9 mouse cellular contexts compared by ENCODE assay signal in the genomic region with DNA sequence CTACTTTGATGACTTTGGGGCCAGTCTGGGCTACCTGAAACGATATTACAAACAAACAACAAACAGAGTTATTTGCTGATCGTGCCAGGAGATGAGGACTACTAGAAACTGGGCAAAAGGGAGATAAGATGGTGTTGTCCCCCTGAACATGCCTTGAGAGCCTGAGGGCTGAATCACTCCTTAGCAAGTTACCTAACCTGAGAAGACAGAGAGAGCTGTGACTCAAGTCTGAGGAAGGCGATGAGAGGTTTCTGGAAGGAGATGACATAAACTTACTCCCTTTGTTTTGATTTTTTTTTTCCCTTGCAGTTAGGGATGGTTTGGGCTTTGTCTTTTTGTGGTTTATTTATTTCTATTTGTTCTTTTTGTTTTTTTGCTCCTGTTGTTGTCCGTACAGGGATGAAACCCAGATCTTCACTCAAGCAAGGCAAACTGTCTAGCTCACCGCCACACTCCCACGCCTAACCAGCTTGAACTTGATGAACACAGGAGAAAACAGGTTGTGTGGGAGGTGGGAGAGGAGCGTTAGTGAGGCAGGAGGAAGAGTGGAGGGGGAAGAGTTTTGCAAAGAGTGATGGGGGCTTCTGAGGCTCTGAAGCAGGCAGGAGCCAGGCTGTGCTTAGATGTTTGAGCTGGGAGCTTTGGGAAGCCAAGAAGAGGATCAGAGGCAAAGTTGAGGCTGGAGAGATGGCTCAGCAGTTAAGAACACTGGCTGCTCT. TPM values are rescaled to one million over a fixed set of nuclear protein-coding genes. Genes with fewer than 3 reads are reported as not detected.
DNase-seq lines count a peak whose midpoint lies in the region; ATAC-seq and TF ChIP-seq lines count a peak whose summit lies in the region.
"Had no signal": no experiment of that assay in that cellular context is flagged by ENCODE, and none has a peak within 500 bp of the region (broad histone marks: within the 10 kb centered on the region; RNA-seq: fewer than 3 reads in every experiment).

No protein-coding gene starts in this region.

- no peak for TF ChIP-seq RAD21 in CH12.LX (IDR thresholded peaks at IDR 0.05; ENCODE audit: low read depth, low read length)

- no peaks in the 10 kb centered on the region for H3K36me3 ChIP-seq in heart, embryonic 13.5 days
- no peaks in the 10 kb centered on the region for H3K36me3 ChIP-seq in liver, embryonic 13.5 days
- H3K36me3 ChIP-seq in liver, embryonic 11.5 days (ENCODE audit: control insufficient read depth, insufficient read depth, low read length): no peaks in the 10 kb centered on the region
- H3K36me3 ChIP-seq in CH12.LX (replicated peaks in 1 of 2; ENCODE audit: control insufficient read depth in 1 of 2, insufficient read depth in 1 of 2, low read length in 1 of 2): peaks cover 0 to 2% of the 10 kb centered on the region in 2 experiments
- no peaks in the 10 kb centered on the region for H3K36me3 ChIP-seq in midbrain, embryonic 15.5 days (replicated peaks)

- H3K27me3 ChIP-seq in heart, embryonic 13.5 days (replicated peaks): peaks cover 25% of the 10 kb centered on the region
- H3K27me3 ChIP-seq in liver, embryonic 13.5 days: peaks cover 40% of the 10 kb centered on the region
- H3K27me3 ChIP-seq in liver, embryonic 11.5 days (replicated peaks; ENCODE audit: control insufficient read depth, insufficient read depth, low read length): peaks cover 20% of the 10 kb centered on the region; the same call in 1 of the 2 replicates
- peaks cover 17% of the 10 kb centered on the region for H3K27me3 ChIP-seq in CH12.LX (replicated peaks)
- peaks cover 15% of the 10 kb centered on the region for H3K27me3 ChIP-seq in midbrain, embryonic 15.5 days (replicated peaks)
- no peaks in the 10 kb centered on the region for H3K27me3 ChIP-seq in cerebellum, adult 2 months (ENCODE audit: control insufficient read depth, insufficient read depth, low read length)

- no peak for TF ChIP-seq EP300 in CH12.LX (IDR thresholded peaks at IDR 0.05; ENCODE audit: low read length)

- peak overlapping the region; percentile 79 for H3K4me2 ChIP-seq in heart, embryonic 13.5 days
- 0 out of 2 replicates have a peak overlapping the region, but pooled peaks have one; percentile 71 for H3K4me2 ChIP-seq in liver, embryonic 13.5 days
- H3K4me2 ChIP-seq in liver, embryonic 11.5 days: no peak overlapping the region
- H3K4me2 ChIP-seq in CH12.LX (ENCODE audit: insufficient read depth, low read depth, poor library complexity, severe bottlenecking): peak overlapping the region; percentile 48; the same call in 1 of the 2 replicates
- H3K4me2 ChIP-seq in midbrain, embryonic 15.5 days: 0 out of 2 replicates have a peak overlapping the region, but pooled peaks have one; percentile 71

- ATAC-seq in heart, embryonic 13.5 days (ENCODE audit: extremely low read depth, insufficient number of reproducible peaks, low FRiP score, low TSS enrichment): no peak
- ATAC-seq in liver, embryonic 13.5 days (ENCODE audit: low read depth): no peak
- ATAC-seq in liver, embryonic 11.5 days (replicated peaks; ENCODE audit: low FRiP score): no peak
- no peak for ATAC-seq in midbrain, embryonic 15.5 days (replicated peaks)

- H3K27ac ChIP-seq in heart, embryonic 13.5 days (replicated peaks): no peak overlapping the region
- no peak overlapping the region for H3K27ac ChIP-seq in liver, embryonic 13.5 days
- no peak overlapping the region for H3K27ac ChIP-seq in liver, embryonic 11.5 days (ENCODE audit: low read depth, low read length)
- no peak overlapping the region for H3K27ac ChIP-seq in CH12.LX (ENCODE audit: insufficient read depth, low read depth)
- no peak overlapping the region for H3K27ac ChIP-seq in midbrain, embryonic 15.5 days
- no peak overlapping the region for H3K27ac ChIP-seq in cerebellum, adult 2 months (ENCODE audit: insufficient read depth, low read length)

- intact Hi-C loops in heart, postnatal 14 days (cut with DNase I): no loop called here

- dilution Hi-C loops in CH12.LX (cut with MboI; ENCODE audit: extremely low pct_ligation_motif_present, extremely low pct_unique_long_range_greater_than_20kb, low sequenced_read_pairs): no loop called here

- WGBS in heart, embryonic 13.5 days: 62% methylated on average over 7 of the region's 7 CpGs
- WGBS in liver, embryonic 13.5 days (ENCODE audit: insufficient replicate concordance): 58% methylated on average over 7 of the region's 7 CpGs
- WGBS in liver, embryonic 11.5 days: 72% methylated on average over 7 of the region's 7 CpGs
- 82% methylated on average over 7 of the region's 7 CpGs for WGBS in midbrain, embryonic 15.5 days
- 89% methylated on average over 7 of the region's 7 CpGs for WGBS in cerebellum, adult 2 months

- TF ChIP-seq CTCF in CH12.LX (conservative IDR thresholded peaks at IDR 0.05 in 1 of 2, IDR thresholded peaks at IDR 0.05 in 1 of 2; ENCODE audit: low read depth in 2 of 2, low read length in 2 of 2): no peak
- TF ChIP-seq CTCF in cerebellum, adult 2 months (IDR thresholded peaks at IDR 0.05; ENCODE audit: borderline replicate concordance, insufficient read depth, low read depth, low read length): no peak

- H3K79me2 ChIP-seq in CH12.LX (replicated peaks; ENCODE audit: control insufficient read depth, extremely low read depth, insufficient read depth, poor library complexity, severe bottlenecking): no peaks in the 10 kb centered on the region

- no peak for TF ChIP-seq POLR2A in CH12.LX (IDR thresholded peaks at IDR 0.05; ENCODE audit: low read depth, low read length)
- no peak for TF ChIP-seq POLR2A in cerebellum, adult 2 months (IDR thresholded peaks at IDR 0.05; ENCODE audit: borderline replicate concordance, insufficient read depth, low read length)

- H3K4me1 ChIP-seq in heart, embryonic 13.5 days: peaks cover 14% of the 10 kb centered on the region
- peaks cover 15% of the 10 kb centered on the region; the same call in 1 of the 2 replicates for H3K4me1 ChIP-seq in liver, embryonic 13.5 days (replicated peaks)
- 0 out of 2 replicates have a peak, but pooled peaks cover 5% of the 10 kb centered on the region for H3K4me1 ChIP-seq in liver, embryonic 11.5 days (replicated peaks; ENCODE audit: control insufficient read depth, insufficient read depth, low read length)
- H3K4me1 ChIP-seq in CH12.LX (ENCODE audit: control insufficient read depth in 1 of 2, insufficient read depth in 2 of 2): peaks cover 7 to 36% of the 10 kb centered on the region in 2 experiments
- peaks cover 9% of the 10 kb centered on the region for H3K4me1 ChIP-seq in midbrain, embryonic 15.5 days
- H3K4me1 ChIP-seq in cerebellum, adult 2 months (ENCODE audit: control insufficient read depth, insufficient read depth, low read length): no peaks in the 10 kb centered on the region

- H3K4me3 ChIP-seq in heart, embryonic 13.5 days: peak overlapping the region; percentile 52; the same call in 1 of the 2 replicates
- H3K4me3 ChIP-seq in liver, embryonic 13.5 days (replicated peaks): no peak overlapping the region
- H3K4me3 ChIP-seq in liver, embryonic 11.5 days (ENCODE audit: low read depth, low read length): no peak overlapping the region; the same call in 1 of the 2 replicates
- H3K4me3 ChIP-seq in CH12.LX (replicated peaks in 1 of 3; ENCODE audit: low read depth in 2 of 3, low read length in 2 of 3, poor library complexity in 1 of 3): peak overlapping the region in 2 of 3 experiments; percentile 66 to 77
- no peak overlapping the region for H3K4me3 ChIP-seq in midbrain, embryonic 15.5 days
- H3K4me3 ChIP-seq in cerebellum, adult 2 months (replicated peaks; ENCODE audit: insufficient read depth, low read depth, low read length): no peak overlapping the region

- in situ Hi-C loops in CH12.LX (cut with MboI; ENCODE audit: low pct_ligation_motif_present, low pct_unique_long_range_greater_than_20kb, low sequenced_read_pairs): no loop called here

- no peaks in the 10 kb centered on the region for H3K9me3 ChIP-seq in heart, embryonic 13.5 days
- no peaks in the 10 kb centered on the region for H3K9me3 ChIP-seq in liver, embryonic 13.5 days (replicated peaks)
- no peaks in the 10 kb centered on the region for H3K9me3 ChIP-seq in liver, embryonic 11.5 days (ENCODE audit: control insufficient read depth, low read length)
- H3K9me3 ChIP-seq in CH12.LX (replicated peaks; ENCODE audit: low read length): no peaks in the 10 kb centered on the region
- no peaks in the 10 kb centered on the region for H3K9me3 ChIP-seq in midbrain, embryonic 15.5 days

- no peak for DNase-seq in heart, postnatal 14 days
- no peak for DNase-seq in liver, embryonic 13.5 days
- DNase-seq in liver, embryonic 11.5 days (ENCODE audit: low spot score): no peak
- no peak for DNase-seq in CH12.LX (ENCODE audit: extremely low read depth)
- no peak for DNase-seq in urinary bladder, postnatal 4 days (ENCODE audit: low spot score in 2 of 2)
- no peak for DNase-seq in cerebellum, adult 2 months

- no peak overlapping the region; the same call in 1 of the 2 replicates for H3K9ac ChIP-seq in heart, embryonic 13.5 days
- H3K9ac ChIP-seq in liver, embryonic 13.5 days: no peak overlapping the region
- H3K9ac ChIP-seq in liver, embryonic 11.5 days (ENCODE audit: low read depth, low read length): no peak overlapping the region
- H3K9ac ChIP-seq in CH12.LX (ENCODE audit: insufficient read depth, low read depth): 0 out of 2 replicates have a peak overlapping the region, but pooled peaks have one; percentile 67
- no peak overlapping the region for H3K9ac ChIP-seq in midbrain, embryonic 15.5 days

RNA-seq across cellular contexts. Expression of gene Smpdl3b, which starts 0.7 kb away (rescaled TPM):
- 6.1 TPM in 2 replicates for polyA plus RNA-seq in heart, embryonic 13.5 days (2015; fragmentation: Nextera tagmentation; extraction: Ambion mirVana)
- under 1 TPM; 0.71 to 0.98 TPM for total RNA-seq in heart, postnatal 14 days (2021)
- polyA plus RNA-seq in liver, embryonic 13.5 days (2015; fragmentation: Nextera tagmentation; extraction: Ambion mirVana): 1.1 and 1.2 TPM in 2 replicates
- polyA plus RNA-seq in liver, embryonic 11.5 days (2014; fragmentation: Nextera tagmentation; extraction: Ambion mirVana): 2.9 and 3.2 TPM in 2 replicates
- 20.9 and 24.0 TPM in 2 replicates for total RNA-seq in CH12.LX (2012; rRNA removed)
- total RNA-seq in CH12.LX (2014; rRNA removed): 3.6 and 4.6 TPM in 2 replicates
- 2.9 TPM in 2 replicates for polyA plus RNA-seq in CH12.LX (2012; ENCODE audit: insufficient read length, low read depth)
- 0.79 and 1.0 TPM in 2 replicates for polyA plus RNA-seq in midbrain, embryonic 15.5 days (2015; fragmentation: Nextera tagmentation; extraction: Ambion mirVana)
- 1.6 and 1.9 TPM in 2 replicates for polyA plus RNA-seq in cerebellum, adult 2 months (2012; rRNA removed)
- total RNA-seq: megakaryocyte-erythroid progenitor cell, adult 5-6 weeks had no signal

RNA-seq across cellular contexts. Expression of gene Rpa2, which starts 10.3 kb away (rescaled TPM):
- 80.2 and 81.2 TPM in 2 replicates for polyA plus RNA-seq in heart, embryonic 13.5 days (2015; fragmentation: Nextera tagmentation; extraction: Ambion mirVana)
- 10 to 100 TPM; 11.2 to 12.4 TPM for total RNA-seq in heart, postnatal 14 days (2021)
- 107 and 117 TPM in 2 replicates for polyA plus RNA-seq in liver, embryonic 13.5 days (2015; fragmentation: Nextera tagmentation; extraction: Ambion mirVana)
- polyA plus RNA-seq in liver, embryonic 11.5 days (2014; fragmentation: Nextera tagmentation; extraction: Ambion mirVana): 156 and 165 TPM in 2 replicates
- 80.2 and 108 TPM in 2 replicates for total RNA-seq in CH12.LX (2012; rRNA removed)
- 142 and 157 TPM in 2 replicates for total RNA-seq in CH12.LX (2014; rRNA removed)
- 97.9 and 103 TPM in 2 replicates for polyA plus RNA-seq in CH12.LX (2012; ENCODE audit: insufficient read length, low read depth)
- 32.9 and 34.5 TPM in 2 replicates for polyA plus RNA-seq in midbrain, embryonic 15.5 days (2015; fragmentation: Nextera tagmentation; extraction: Ambion mirVana)
- 20.0 and 21.3 TPM in 2 replicates for polyA plus RNA-seq in cerebellum, adult 2 months (2012; rRNA removed)

RNA-seq across cellular contexts. Expression of gene Xkr8, which starts 25.4 kb away (rescaled TPM):
- polyA plus RNA-seq in heart, embryonic 13.5 days (2015; fragmentation: Nextera tagmentation; extraction: Ambion mirVana): 3.8 and 4.4 TPM in 2 replicates
- 1 to 10 TPM; 1.9 to 2.0 TPM for total RNA-seq in heart, postnatal 14 days (2021)
- polyA plus RNA-seq in liver, embryonic 13.5 days (2015; fragmentation: Nextera tagmentation; extraction: Ambion mirVana): 3.5 and 3.6 TPM in 2 replicates
- polyA plus RNA-seq in liver, embryonic 11.5 days (2014; fragmentation: Nextera tagmentation; extraction: Ambion mirVana): 5.1 and 7.7 TPM in 2 replicates
- 6.2 and 8.6 TPM in 2 replicates for total RNA-seq in CH12.LX (2012; rRNA removed)
- 3.7 and 3.8 TPM in 2 replicates for total RNA-seq in CH12.LX (2014; rRNA removed)
- 4.9 and 5.5 TPM in 2 replicates for polyA plus RNA-seq in CH12.LX (2012; ENCODE audit: insufficient read length, low read depth)
- polyA plus RNA-seq in midbrain, embryonic 15.5 days (2015; fragmentation: Nextera tagmentation; extraction: Ambion mirVana): 4.0 and 5.4 TPM in 2 replicates
- polyA plus RNA-seq in cerebellum, adult 2 months (2012; rRNA removed): 7.4 and 7.6 TPM in 2 replicates

RNA-seq across cellular contexts. Expression of gene Themis2, which starts 38.4 kb away (rescaled TPM):
- 1.1 TPM in 2 replicates for polyA plus RNA-seq in heart, embryonic 13.5 days (2015; fragmentation: Nextera tagmentation; extraction: Ambion mirVana)
- 1 to 10 TPM; 1.5 to 1.8 TPM for total RNA-seq in heart, postnatal 14 days (2021)
- 1.7 and 2.4 TPM in 2 replicates for polyA plus RNA-seq in liver, embryonic 13.5 days (2015; fragmentation: Nextera tagmentation; extraction: Ambion mirVana)
- polyA plus RNA-seq in liver, embryonic 11.5 days (2014; fragmentation: Nextera tagmentation; extraction: Ambion mirVana): 2.7 and 3.3 TPM in 2 replicates
- total RNA-seq in CH12.LX (2012; rRNA removed): 14.2 and 17.1 TPM in 2 replicates
- 9.3 and 10.2 TPM in 2 replicates for total RNA-seq in CH12.LX (2014; rRNA removed)
- 30.7 and 35.7 TPM in 2 replicates for polyA plus RNA-seq in CH12.LX (2012; ENCODE audit: insufficient read length, low read depth)
- polyA plus RNA-seq in midbrain, embryonic 15.5 days (2015; fragmentation: Nextera tagmentation; extraction: Ambion mirVana): 0.62 and 0.65 TPM in 2 replicates
- 0.41 and 0.44 TPM in 2 replicates for polyA plus RNA-seq in cerebellum, adult 2 months (2012; rRNA removed)

Comparison
In these comparisons a context has a peak if more than half of its experiments do, and no peak if none do; other contexts are left out.
1. H3K4me3 ChIP-seq: peak in heart, embryonic 13.5 days (single experiment) and CH12.LX (2 of 3); none in liver, embryonic 13.5 days (single experiment), liver, embryonic 11.5 days (single experiment), midbrain, embryonic 15.5 days (single experiment) and cerebellum, adult 2 months (single experiment).